Mouse (Mus musculus) megakaryocyte, embryonic 14.5 days (primary cell): Measurements from ENCODE around the gene Pygo2.

Source experiments
- FLI1 ChIP-seq: IDR thresholded peaks from 2 replicates; pipeline ENCODE4 v1.6.1; 2012; ENCODE audit warnings: low read length, inconsistent platforms, mixed read lengths
- GATA1 ChIP-seq: IDR thresholded peaks from 3 replicates; pipeline ENCODE4 v1.6.1; 2012; ENCODE audit warnings: mixed read lengths, low read length, inconsistent platforms, borderline replicate concordance

GRCm38 (mm10) chr3:89382950-89383349, 47.1 kb upstream of the Pygo2 start:
- TF ChIP-seq GATA1 (no peak), FLI1 (no peak)
